ENCODE assay signal across 14 mouse cellular contexts in genomic region chr2:45693291-45694020, GRCm38 (mm10).
DNase-seq lines count a peak whose midpoint lies in the region; ATAC-seq and TF ChIP-seq lines count a peak whose summit lies in the region.
"Had no signal": no experiment of that assay in that cellular context is flagged by ENCODE, and none has a peak within 500 bp of the region (broad histone marks: within the 10 kb centered on the region; RNA-seq: fewer than 3 reads in every experiment).

No protein-coding gene starts in this region.

- H3K4me3 ChIP-seq in forebrain, embryonic 14.5 days (ENCODE audit: low read depth, low read length), result no peak overlapping the region
- no peak overlapping the region for H3K4me3 ChIP-seq in forebrain, postnatal 0 days (ENCODE audit: low read depth, low read length)
- no peak overlapping the region for H3K4me3 ChIP-seq in hindbrain, embryonic 10.5 days
- H3K4me3 ChIP-seq in hindbrain, embryonic 13.5 days, result no peak overlapping the region
- H3K4me3 ChIP-seq in bone marrow macrophage, adult 2 months (ENCODE audit: insufficient read depth, low read length), result no peak overlapping the region
- H3K4me3 ChIP-seq: erythroblast, embryonic 14.5 days had no signal

- no peaks in the 10 kb centered on the region for H3K4me1 ChIP-seq in forebrain, embryonic 14.5 days (ENCODE audit: control insufficient read depth, insufficient read depth, low read length)
- H3K4me1 ChIP-seq in forebrain, postnatal 0 days (ENCODE audit: insufficient read depth), result no peaks in the 10 kb centered on the region
- peaks cover 7% of the 10 kb centered on the region for H3K4me1 ChIP-seq in hindbrain, embryonic 10.5 days (replicated peaks)
- peaks cover 7% of the 10 kb centered on the region; the same call in 1 of the 2 replicates for H3K4me1 ChIP-seq in hindbrain, embryonic 13.5 days (replicated peaks)
- peaks cover 10% of the 10 kb centered on the region for H3K4me1 ChIP-seq in bone marrow macrophage, adult 2 months (ENCODE audit: control insufficient read depth, insufficient read depth, low read length)

- H3K4me2 ChIP-seq in forebrain, embryonic 14.5 days (ENCODE audit: low read length), result no peak overlapping the region; the same call in 1 of the 2 replicates
- no peak overlapping the region for H3K4me2 ChIP-seq in forebrain, postnatal 0 days (ENCODE audit: low read depth)
- no peak overlapping the region for H3K4me2 ChIP-seq in hindbrain, embryonic 13.5 days

- peak; percentile 26; the same call in 1 of the 2 replicates for ATAC-seq in forebrain, embryonic 14.5 days
- no peak for ATAC-seq in forebrain, postnatal 0 days
- ATAC-seq in hindbrain, embryonic 13.5 days (ENCODE audit: low FRiP score), result no peak
- peak; percentile 20; the same call in 1 of the 2 replicates for ATAC-seq in megakaryocyte progenitor cell, adult 5-6 weeks (replicated peaks; ENCODE audit: poor library complexity)

- no peaks in the 10 kb centered on the region for H3K9me3 ChIP-seq in forebrain, embryonic 14.5 days (replicated peaks; ENCODE audit: control insufficient read depth, low read length)
- no peaks in the 10 kb centered on the region for H3K9me3 ChIP-seq in forebrain, postnatal 0 days (ENCODE audit: low read length)
- no peaks in the 10 kb centered on the region for H3K9me3 ChIP-seq in hindbrain, embryonic 10.5 days
- no peaks in the 10 kb centered on the region for H3K9me3 ChIP-seq in hindbrain, embryonic 13.5 days
- H3K9me3 ChIP-seq: G1E had no signal

- H3K27me3 ChIP-seq in forebrain, embryonic 14.5 days (replicated peaks; ENCODE audit: control insufficient read depth, insufficient read depth, low read length), result no peaks in the 10 kb centered on the region
- H3K27me3 ChIP-seq in forebrain, postnatal 0 days (ENCODE audit: insufficient read depth, low read length), result no peaks in the 10 kb centered on the region
- no peaks in the 10 kb centered on the region for H3K27me3 ChIP-seq in hindbrain, embryonic 10.5 days (ENCODE audit: insufficient read depth, poor library complexity, severe bottlenecking)
- no peaks in the 10 kb centered on the region for H3K27me3 ChIP-seq in hindbrain, embryonic 13.5 days

- no peak overlapping the region for H3K27ac ChIP-seq in forebrain, embryonic 14.5 days (ENCODE audit: low read depth, low read length)
- H3K27ac ChIP-seq in forebrain, postnatal 0 days (ENCODE audit: low read depth, low read length), result no peak overlapping the region
- peak overlapping the region; percentile 54 for H3K27ac ChIP-seq in hindbrain, embryonic 10.5 days
- H3K27ac ChIP-seq in hindbrain, embryonic 13.5 days, result no peak overlapping the region
- peak overlapping the region; percentile 84 for H3K27ac ChIP-seq in bone marrow macrophage, adult 2 months (ENCODE audit: insufficient read depth, low read depth, low read length)
- H3K27ac ChIP-seq: liver, embryonic 14.5 days had no signal

- WGBS in forebrain, embryonic 14.5 days, result 11% methylated on average over 8 of the region's 8 CpGs
- 14% methylated on average over 8 of the region's 8 CpGs for WGBS in forebrain, postnatal 0 days
- WGBS in hindbrain, embryonic 10.5 days, result 44% methylated on average over 8 of the region's 8 CpGs
- 21% methylated on average over 8 of the region's 8 CpGs for WGBS in hindbrain, embryonic 13.5 days

- no peaks in the 10 kb centered on the region for H3K36me3 ChIP-seq in forebrain, embryonic 14.5 days (ENCODE audit: control insufficient read depth, insufficient read depth, low read length)
- no peaks in the 10 kb centered on the region for H3K36me3 ChIP-seq in forebrain, postnatal 0 days (ENCODE audit: insufficient read depth)
- no peaks in the 10 kb centered on the region for H3K36me3 ChIP-seq in hindbrain, embryonic 10.5 days
- no peaks in the 10 kb centered on the region for H3K36me3 ChIP-seq in hindbrain, embryonic 13.5 days
- H3K36me3 ChIP-seq: G1E had no signal

- TF ChIP-seq POLR2A in bone marrow macrophage, adult 2 months (IDR thresholded peaks at IDR 0.05; ENCODE audit: borderline replicate concordance, low read depth, low read length), result no peak

- no peak overlapping the region for H3K9ac ChIP-seq in forebrain, embryonic 14.5 days (ENCODE audit: low read length)
- no peak overlapping the region for H3K9ac ChIP-seq in forebrain, postnatal 0 days
- no peak overlapping the region for H3K9ac ChIP-seq in hindbrain, embryonic 13.5 days
- H3K9ac ChIP-seq: liver, embryonic 14.5 days had no signal

- DNase-seq in forebrain, embryonic 14.5 days (ENCODE audit: low spot score), result peak; percentile 23
- no peak for DNase-seq in forebrain, postnatal 0 days
- DNase-seq in hindbrain, embryonic 10.5 days (ENCODE audit: low spot score), result no peak
- no peak for DNase-seq in cerebellum, postnatal 14 days
- DNase-seq: cerebellum, adult 9-10 months; kidney, postnatal 25 days; lung, postnatal 14 days; right cerebral cortex, postnatal 14 days had no signal

- no peak for TF ChIP-seq CTCF in forebrain, postnatal 0 days (IDR thresholded peaks at IDR 0.05; ENCODE audit: low read depth)
- TF ChIP-seq CTCF in bone marrow macrophage, adult 2 months (IDR thresholded peaks at IDR 0.05; ENCODE audit: low read depth, low read length), result no peak

Comparison
In these comparisons a context has a peak if more than half of its experiments do, and no peak if none do; other contexts are left out.
1. ATAC-seq: peak in forebrain, embryonic 14.5 days (single experiment) and megakaryocyte progenitor cell, adult 5-6 weeks (single experiment); none in forebrain, postnatal 0 days (single experiment) and hindbrain, embryonic 13.5 days (single experiment).
2. H3K27ac ChIP-seq: peak in hindbrain, embryonic 10.5 days (single experiment) and bone marrow macrophage, adult 2 months (single experiment); none in forebrain, embryonic 14.5 days (single experiment), forebrain, postnatal 0 days (single experiment) and hindbrain, embryonic 13.5 days (single experiment).